ENCODE assay signal across 8 mouse cellular contexts in genomic region chr15:77156525-77156924, GRCm38 (mm10).
A peak's percentile ranks its signal among the peaks of the same experiment; 100 is the strongest.
DNase-seq lines count a peak whose midpoint lies in the region; ATAC-seq and TF ChIP-seq lines count a peak whose summit lies in the region.

No protein-coding gene starts in this region.

- no peaks in the 10 kb centered on the region for H3K9me3 ChIP-seq in lung, embryonic 14.5 days (ENCODE audit: low read depth, low read length)

- peak; percentile 19; the same call in 1 of the 2 replicates for ATAC-seq in lung, embryonic 14.5 days (ENCODE audit: insufficient read depth)

- intact Hi-C loops in heart, postnatal 10 days (cut with DNase I) = no loop called here

- no peaks in the 10 kb centered on the region for H3K36me3 ChIP-seq in lung, embryonic 14.5 days (ENCODE audit: insufficient read depth)

- TF ChIP-seq CTCF in lung, embryonic 14.5 days (IDR thresholded peaks at IDR 0.05; ENCODE audit: low read depth) = no peak

- no peak overlapping the region for H3K9ac ChIP-seq in lung, embryonic 14.5 days

- peak; percentile 33 to 58 for DNase-seq in adrenal gland, postnatal 36 days
- DNase-seq in adrenal gland, adult (ENCODE audit: inconsistent age in 2 of 2, low spot score in 1 of 2) = no peak
- DNase-seq in urinary bladder, postnatal 14 days (ENCODE audit: low spot score) = peak; percentile 68
- DNase-seq in urinary bladder, postnatal 10 days (ENCODE audit: low spot score) = no peak
- DNase-seq in heart, postnatal 10 days = peak; percentile 81 to 83
- DNase-seq in lung, embryonic 14.5 days = peak; percentile 96
- no peak for DNase-seq in embryo, embryonic 10.5 days (ENCODE audit: low spot score)
- DNase-seq in spleen, postnatal 4 days (ENCODE audit: low spot score in 2 of 2) = no peak

- 6% methylated on average over 3 of the region's 3 CpGs for WGBS in lung, embryonic 14.5 days

- H3K4me3 ChIP-seq in lung, embryonic 14.5 days (ENCODE audit: low read depth, low read length) = no peak overlapping the region

- H3K27me3 ChIP-seq in lung, embryonic 14.5 days (ENCODE audit: insufficient read depth, low read length) = no peaks in the 10 kb centered on the region

- H3K4me1 ChIP-seq in lung, embryonic 14.5 days (ENCODE audit: insufficient read depth) = peaks cover 19% of the 10 kb centered on the region

- no peak overlapping the region for H3K4me2 ChIP-seq in lung, embryonic 14.5 days

- peak overlapping the region; percentile 47; the same call in 1 of the 2 replicates for H3K27ac ChIP-seq in lung, embryonic 14.5 days (ENCODE audit: low read depth)

Comparison
In these comparisons a context has a peak if more than half of its experiments do, and no peak if none do; other contexts are left out.
1. DNase-seq: peak in adrenal gland, postnatal 36 days (2 of 2), urinary bladder, postnatal 14 days (single experiment), heart, postnatal 10 days (2 of 2) and lung, embryonic 14.5 days (single experiment); none in adrenal gland, adult (0 of 2), urinary bladder, postnatal 10 days (single experiment), embryo, embryonic 10.5 days (single experiment) and spleen, postnatal 4 days (0 of 2).